Mouse (Mus musculus) heart, postnatal 10 days (tissue): Measurements from ENCODE around the gene Hjurp. TPM values are rescaled to one million over a fixed set of nuclear protein-coding genes. Genes with fewer than 3 reads are reported as not detected.

ENCODE experiments used
- total RNA-seq, 2 experiments: library from RNA; stranded (reverse); gene quantifications; 2 replicates each; pipeline ENCODE4 v1.2.3; 2021

The Hjurp gene
- total RNA-seq, 2 experiments from 2014 or later, result 43.5 to 44.5 TPM

Other genes starting within 250 kb of the Hjurp start
- gene Ugt1a10, start 222.2 kb downstream of the Hjurp start, total RNA-seq, result not detected
- not detected for gene Ugt1a9, start 206.8 kb downstream of the Hjurp start, total RNA-seq
- gene Ugt1a8, start 189.8 kb downstream of the Hjurp start, total RNA-seq, result not detected
- 1 to 10 TPM; 1.3 to 1.7 TPM for gene Ugt1a7c, start 182.6 kb downstream of the Hjurp start, total RNA-seq
- under 1 TPM in 1 of 2 experiments, not detected in 1; 0.72 TPM for gene Ugt1a6b, start 174.4 kb downstream of the Hjurp start, total RNA-seq
- gene Ugt1a6a, start 142.8 kb downstream of the Hjurp start, total RNA-seq, result 1 to 10 TPM; 2.2 to 2.7 TPM
- under 1 TPM; 0.12 to 0.20 TPM for gene Ugt1a5, start 111.6 kb downstream of the Hjurp start, total RNA-seq
- not detected for gene Ugt1a2, start 77.0 kb downstream of the Hjurp start, total RNA-seq
- gene Dnajb3, start 71.9 kb downstream of the Hjurp start, total RNA-seq, result 1 to 10 TPM in 1 of 2 experiments, under 1 TPM in 1; 0.84 to 1.1 TPM
- gene Ugt1a1, start 65.7 kb downstream of the Hjurp start, total RNA-seq, result not detected
- gene Mroh2a, start 50.6 kb downstream of the Hjurp start, total RNA-seq, result under 1 TPM in 1 of 2 experiments, not detected in 1; 0.10 TPM
- gene Trpm8, start within 50 bp of the Hjurp start, total RNA-seq, result not detected
- gene Spp2, start 129.3 kb upstream of the Hjurp start, total RNA-seq, result not detected
- gene Glrp1, start 232.4 kb upstream of the Hjurp start, total RNA-seq, result under 1 TPM in 1 of 2 experiments, not detected in 1; 0.12 TPM